Mouse (Mus musculus) CH12.LX (cell line): ENCODE results near the gene Gpx4.

Source experiments
- CHD1 ChIP-seq: IDR thresholded peaks from 2 replicates; pipeline ENCODE4 v1.6.1; 2012; ENCODE audit warnings: low read depth, low read length, improper control_type of control experiment, inconsistent platforms
- CHD2 ChIP-seq: IDR thresholded peaks from 2 replicates; pipeline ENCODE4 v1.6.1; 2011; ENCODE audit warnings: low read length, improper control_type of control experiment
- CTCF ChIP-seq, 2 experiments: IDR thresholded peaks in 1 of 2; conservative IDR thresholded peaks in 1 of 2; 2 replicates each; pipeline ENCODE4 v1.5.1; 2011 to 2012; ENCODE audit warnings: low read depth in 2 of 2, low read length in 2 of 2, improper control_type of control experiment in 1 of 2, inconsistent platforms in 1 of 2, mild to moderate bottlenecking in 1 of 2, moderate library complexity in 1 of 2
- E2F4 ChIP-seq: IDR thresholded peaks from 2 replicates; pipeline ENCODE4 v1.6.1; 2011; ENCODE audit warnings: low read depth, low read length, improper control_type of control experiment; ENCODE audit not compliant: insufficient replicate concordance
- EP300 ChIP-seq: IDR thresholded peaks from 2 replicates; pipeline ENCODE4 v1.6.1; 2011; ENCODE audit warnings: low read length, improper control_type of control experiment
- KAT2A ChIP-seq: IDR thresholded peaks from 2 replicates; pipeline ENCODE4 v1.6.1; 2012; ENCODE audit warnings: low read length, improper control_type of control experiment, inconsistent platforms; ENCODE audit not compliant: insufficient replicate concordance
- MEF2A ChIP-seq: IDR thresholded peaks from 2 replicates; pipeline ENCODE4 v1.6.1; 2014; ENCODE audit warnings: low read depth, mild to moderate bottlenecking, inconsistent platforms, low read length, improper control_type of control experiment, borderline replicate concordance
- MXI1 ChIP-seq: IDR thresholded peaks from 2 replicates; pipeline ENCODE4 v1.6.1; 2011; ENCODE audit warnings: mild to moderate bottlenecking, low read depth, low read length, improper control_type of control experiment
- POLR2A ChIP-seq: IDR thresholded peaks from 2 replicates; pipeline ENCODE4 v1.6.1; 2011; ENCODE audit warnings: low read depth, mild to moderate bottlenecking, improper control_type of control experiment, low read length
- POLR2AphosphoS2 ChIP-seq: IDR thresholded peaks from 2 replicates; pipeline ENCODE4 v1.6.1; 2011; ENCODE audit warnings: low read depth, low read length, improper control_type of control experiment
- UBTF ChIP-seq: IDR thresholded peaks from 2 replicates; pipeline ENCODE4 v1.6.1; 2012; ENCODE audit warnings: low read depth, mild to moderate bottlenecking, inconsistent platforms, low read length, improper control_type of control experiment, moderate library complexity
- ZC3H11A ChIP-seq: IDR thresholded peaks from 2 replicates; pipeline ENCODE4 v1.6.1; 2012; ENCODE audit warnings: low read depth, mild to moderate bottlenecking, inconsistent platforms, low read length, improper control_type of control experiment

GRCm38 (mm10) chr10:80045766-80046165, 1.2 kb upstream of the Gpx4 start:
- TF ChIP-seq ZC3H11A (no peak), CTCF (conservative IDR thresholded peaks at IDR 0.05 in 1 of 2, IDR thresholded peaks at IDR 0.05 in 1 of 2; ENCODE audit: low read depth in 2 of 2, low read length in 2 of 2) (no peak), POLR2A (no peak), KAT2A (no peak), CHD2 (no peak), MEF2A (no peak), EP300 (no peak), MXI1 (no peak), CHD1 (no peak), UBTF (no peak), POLR2AphosphoS2 (no peak), E2F4 (no peak)
